Mouse (Mus musculus): ENCODE measurements around the gene Fastkd5. TPM values are rescaled to one million over a fixed set of nuclear protein-coding genes. Genes with fewer than 3 reads are reported as not detected.

Fastkd5 gene
- polyA plus RNA-seq, 1 experiment from 2014 or later: 9.5 TPM

DNA sequence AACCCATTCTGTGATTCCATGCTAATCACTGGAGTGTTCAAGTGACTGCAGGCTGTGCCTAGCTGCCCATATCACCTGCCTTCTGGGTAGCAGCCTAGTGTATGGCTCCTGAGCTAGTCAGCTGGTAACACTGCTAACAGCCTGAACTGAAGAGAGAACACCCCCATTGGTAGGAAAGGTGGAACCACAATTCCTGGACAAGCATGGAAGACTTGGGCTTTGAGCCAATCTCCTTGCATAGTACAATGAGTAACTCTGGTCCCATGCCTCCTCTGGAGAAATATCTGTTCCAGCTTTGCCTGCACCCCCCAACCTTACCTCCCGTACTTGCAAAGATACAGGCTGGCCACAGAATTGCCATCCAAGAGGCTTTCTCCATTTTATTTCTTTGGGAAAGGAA is 2.6 kb upstream of the Fastkd5 start:
- Histone ChIP-seq H3K4me1 (replicated peaks) (peaks cover 42% of the 10 kb centered on the region), H3K9me3 (no peaks in the 10 kb centered on the region), H3K4me3 (no peak overlapping the region), H3K4me2 (no peak overlapping the region), H3K9ac (no peak overlapping the region), H3K36me3 (peaks cover 6% of the 10 kb centered on the region), H3K27ac (replicated peaks) (no peak overlapping the region), H3K27me3 (peaks cover 39% of the 10 kb centered on the region)
- ATAC-seq (ENCODE audit: low FRiP score, low read depth): no peak
- WGBS: 47% methylated on average over 1 of the region's 1 CpGs

DNA sequence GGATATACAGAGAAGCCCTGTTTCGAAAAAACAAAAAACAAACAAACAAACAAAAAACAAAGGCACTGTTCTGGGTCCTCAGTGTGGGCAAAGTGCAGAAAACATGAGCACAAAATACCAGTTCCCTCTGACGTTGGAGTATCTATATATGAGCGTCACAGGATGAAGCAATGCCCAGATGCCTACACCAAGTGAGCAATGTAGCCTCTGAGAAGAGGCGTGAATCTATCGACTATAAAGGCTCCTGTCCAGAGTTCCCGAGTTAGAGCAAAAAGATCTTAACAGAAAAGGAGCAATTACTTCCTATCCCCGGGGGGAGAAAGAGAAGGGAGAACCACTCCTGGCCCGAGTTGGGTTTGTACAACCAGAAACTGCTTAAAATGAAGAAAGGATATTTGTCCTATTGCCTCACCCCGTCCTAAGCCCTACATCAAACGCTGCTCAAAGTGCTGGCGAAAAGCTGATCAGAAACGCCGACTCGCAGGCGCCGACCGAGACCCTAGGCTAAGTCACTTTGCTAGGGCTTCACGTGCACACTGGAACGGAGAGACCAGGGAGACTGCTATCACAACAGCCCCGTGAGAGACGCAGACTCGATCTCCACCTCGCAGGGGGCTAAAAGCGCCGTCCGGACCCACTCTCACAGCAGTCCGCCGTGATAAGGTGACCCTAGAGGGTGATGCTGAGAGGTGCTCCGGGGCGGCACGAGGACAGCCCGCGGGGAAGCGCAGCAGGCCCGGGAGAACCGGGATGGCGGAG is 568 bp downstream of the Fastkd5 start:
- Histone ChIP-seq H3K9ac (peak overlapping the region; percentile 78), H3K9me3 (no peaks in the 10 kb centered on the region), H3K36me3 (0 out of 2 replicates have a peak, but pooled peaks cover 2% of the 10 kb centered on the region), H3K27ac (replicated peaks) (peak overlapping the region; percentile 77), H3K4me3 (peak overlapping the region; percentile 89), H3K4me2 (peak overlapping the region; percentile 88), H3K27me3 (peaks cover 7% of the 10 kb centered on the region; the same call in 1 of the 2 replicates), H3K4me1 (replicated peaks) (peaks cover 23% of the 10 kb centered on the region)
- ATAC-seq (ENCODE audit: low FRiP score, low read depth): peak; percentile 62
- WGBS: 3% methylated on average over 37 of the region's 37 CpGs

GRCm38 (mm10) chr2:130628424-130628823 is 1.4 kb downstream of the Fastkd5 start:
- H3K4me3 ChIP-seq: peak overlapping the region; percentile 89; the same call in 1 of the 2 replicates
- H3K9ac ChIP-seq: no peak overlapping the region
- H3K4me2 ChIP-seq: peak overlapping the region; percentile 88
- no peaks in the 10 kb centered on the region for H3K9me3 ChIP-seq
- H3K4me1 ChIP-seq (replicated peaks): peaks cover 17% of the 10 kb centered on the region
- H3K36me3 ChIP-seq: peaks cover 7% of the 10 kb centered on the region; the same call in 1 of the 2 replicates
- no peak overlapping the region for H3K27ac ChIP-seq (replicated peaks)
- 0 out of 2 replicates have a peak, but pooled peaks cover under 1% of the 10 kb centered on the region for H3K27me3 ChIP-seq
- 66% methylated on average over 3 of the region's 3 CpGs for WGBS
- no peak for ATAC-seq (ENCODE audit: low FRiP score, low read depth)

DNA sequence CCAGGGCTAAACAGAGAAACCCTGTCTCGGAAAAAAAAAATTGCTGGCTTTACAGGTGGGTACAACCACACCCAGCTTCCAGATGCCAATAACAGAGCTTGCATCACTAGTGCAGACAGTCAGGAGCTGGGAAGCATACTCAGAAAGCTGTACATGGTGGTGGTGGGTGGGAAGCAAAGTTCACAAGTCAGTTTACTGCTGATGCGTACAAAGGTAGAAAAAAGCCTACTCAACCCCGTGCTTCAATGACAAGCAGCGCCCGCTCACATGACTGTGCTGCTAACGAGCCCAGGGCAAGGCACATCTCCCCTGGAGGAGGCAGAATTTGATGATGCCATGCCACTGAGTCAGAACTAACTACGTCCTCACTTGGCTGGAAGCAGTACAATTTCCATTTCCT is 10.9 kb downstream of the Fastkd5 start:
- H3K36me3 ChIP-seq: peaks cover 36% of the 10 kb centered on the region
- ATAC-seq (ENCODE audit: low FRiP score, low read depth): no peak
- H3K27ac ChIP-seq (replicated peaks): no peak overlapping the region
- no peak overlapping the region for H3K9ac ChIP-seq
- no peaks in the 10 kb centered on the region for H3K9me3 ChIP-seq
- no peak overlapping the region for H3K4me2 ChIP-seq
- H3K27me3 ChIP-seq: no peaks in the 10 kb centered on the region
- 96% methylated on average over 7 of the region's 7 CpGs for WGBS
- no peaks in the 10 kb centered on the region for H3K4me1 ChIP-seq (replicated peaks)
- no peak overlapping the region for H3K4me3 ChIP-seq

DNA sequence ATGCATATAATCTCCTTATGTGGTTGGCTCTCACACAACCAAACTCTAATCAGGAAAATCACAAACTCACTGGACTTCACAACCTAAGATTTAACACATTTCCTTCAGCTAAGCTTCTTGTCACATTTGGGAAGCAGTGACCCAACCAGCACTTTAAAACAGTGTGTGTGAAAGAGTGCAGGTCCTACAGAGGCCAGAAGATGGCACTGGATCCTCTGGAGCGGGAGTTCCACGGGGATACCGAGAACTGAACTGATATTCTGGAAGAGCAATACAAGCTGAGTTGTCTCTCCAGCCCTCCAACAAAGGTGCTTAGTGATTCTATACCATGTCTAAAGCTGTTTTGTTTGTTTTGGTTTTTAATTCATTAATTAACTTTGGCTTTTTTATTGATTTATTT is 16.7 kb downstream of the Fastkd5 start:
- Histone ChIP-seq H3K4me2 (no peak overlapping the region), H3K4me3 (no peak overlapping the region), H3K4me1 (replicated peaks) (no peaks in the 10 kb centered on the region), H3K27me3 (no peaks in the 10 kb centered on the region), H3K27ac (replicated peaks) (no peak overlapping the region), H3K9ac (no peak overlapping the region), H3K36me3 (peaks cover 30% of the 10 kb centered on the region), H3K9me3 (no peaks in the 10 kb centered on the region)
- 55% methylated on average over 3 of the region's 3 CpGs for WGBS
- no peak for ATAC-seq (ENCODE audit: low FRiP score, low read depth)

GRCm38 (mm10) chr2:130602195-130602594 is 27.6 kb downstream of the Fastkd5 start:
- H3K27ac ChIP-seq (replicated peaks): no peak overlapping the region
- H3K9ac ChIP-seq: no peak overlapping the region
- no peaks in the 10 kb centered on the region for H3K9me3 ChIP-seq
- no peaks in the 10 kb centered on the region for H3K4me1 ChIP-seq (replicated peaks)
- H3K4me3 ChIP-seq: no peak overlapping the region
- no peak for ATAC-seq (ENCODE audit: low FRiP score, low read depth)
- peaks cover 53% of the 10 kb centered on the region for H3K36me3 ChIP-seq
- WGBS: 82% methylated on average over 4 of the region's 4 CpGs
- no peaks in the 10 kb centered on the region for H3K27me3 ChIP-seq
- H3K4me2 ChIP-seq: no peak overlapping the region

DNA sequence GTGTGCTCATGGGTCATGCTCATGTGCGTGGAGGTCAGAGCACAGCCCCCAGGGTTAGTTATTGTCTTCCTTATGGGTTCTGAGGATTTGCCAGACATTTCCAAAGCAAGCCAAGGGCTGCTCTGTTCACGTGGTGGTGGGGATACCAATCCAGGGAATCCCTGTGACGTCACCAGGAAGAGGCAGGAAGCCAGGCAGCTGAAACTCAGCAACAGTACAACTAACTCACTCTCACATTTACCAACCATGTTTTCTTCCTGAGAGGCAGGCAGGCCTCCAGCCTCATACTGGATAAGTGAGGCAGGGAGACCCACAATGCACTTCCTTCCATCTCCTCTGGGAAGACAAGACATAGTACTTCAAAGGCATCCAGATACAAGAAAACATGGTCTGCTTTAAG is 31.4 kb downstream of the Fastkd5 start:
- Histone ChIP-seq H3K36me3 (peaks cover 61% of the 10 kb centered on the region), H3K27me3 (no peaks in the 10 kb centered on the region), H3K4me1 (replicated peaks) (no peaks in the 10 kb centered on the region), H3K4me3 (no peak overlapping the region), H3K27ac (replicated peaks) (no peak overlapping the region), H3K9ac (no peak overlapping the region), H3K4me2 (no peak overlapping the region), H3K9me3 (no peaks in the 10 kb centered on the region)
- WGBS: 73% methylated on average over 3 of the region's 3 CpGs
- ATAC-seq (ENCODE audit: low FRiP score, low read depth): no peak

DNA sequence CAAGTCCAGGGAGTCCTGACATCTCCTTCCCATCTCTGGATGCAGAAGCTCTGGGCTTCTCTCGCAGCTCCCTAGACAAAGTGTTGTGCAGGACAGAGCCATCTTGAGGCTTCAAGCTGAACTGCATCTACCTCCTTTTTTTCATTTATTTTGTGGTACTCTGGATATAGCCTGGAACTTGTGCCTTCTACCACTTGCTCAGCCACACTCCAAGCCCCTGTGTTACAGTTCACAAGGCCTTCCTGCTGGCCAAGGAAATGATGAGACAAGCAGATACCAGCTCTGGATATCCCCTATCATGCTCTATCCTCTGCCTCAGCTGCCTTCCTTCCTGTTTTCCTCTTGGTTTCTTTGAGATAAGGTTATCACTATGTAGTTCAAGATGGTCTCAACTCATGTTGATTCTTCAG is 32.2 kb downstream of the Fastkd5 start:
- H3K9ac ChIP-seq: no peak overlapping the region
- H3K4me3 ChIP-seq: no peak overlapping the region
- WGBS: 11% methylated on average over 1 of the region's 1 CpGs
- H3K36me3 ChIP-seq: peaks cover 53% of the 10 kb centered on the region
- peak; percentile 54; the same call in 1 of the 2 replicates for ATAC-seq (ENCODE audit: low FRiP score, low read depth)
- H3K27me3 ChIP-seq: no peaks in the 10 kb centered on the region
- no peak overlapping the region for H3K27ac ChIP-seq (replicated peaks)
- H3K9me3 ChIP-seq: no peaks in the 10 kb centered on the region
- no peak overlapping the region for H3K4me2 ChIP-seq
- H3K4me1 ChIP-seq (replicated peaks): no peaks in the 10 kb centered on the region

DNA sequence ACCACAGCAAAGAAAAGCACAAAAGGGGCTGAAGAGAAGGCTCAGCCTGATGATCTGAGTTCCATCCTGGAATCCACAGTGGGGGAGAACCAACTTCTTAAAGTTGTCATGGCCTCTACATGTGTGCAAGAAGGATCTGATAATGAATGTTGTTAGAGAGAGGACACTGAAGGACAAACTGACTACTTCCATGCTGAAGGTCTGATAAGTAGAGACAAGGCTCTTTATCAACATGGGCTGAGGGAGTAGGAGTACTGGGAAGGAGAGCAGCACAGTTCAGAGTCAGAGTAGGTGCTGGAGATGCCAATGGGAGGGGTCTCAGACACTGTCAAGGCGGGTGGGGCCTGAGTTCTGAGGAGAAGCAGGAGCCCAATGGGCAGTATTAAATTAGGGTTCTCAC is 34.2 kb downstream of the Fastkd5 start:
- Histone ChIP-seq H3K4me3 (no peak overlapping the region), H3K27ac (replicated peaks) (no peak overlapping the region), H3K36me3 (peaks cover 52% of the 10 kb centered on the region), H3K4me2 (no peak overlapping the region), H3K27me3 (no peaks in the 10 kb centered on the region), H3K4me1 (replicated peaks) (no peaks in the 10 kb centered on the region), H3K9me3 (no peaks in the 10 kb centered on the region), H3K9ac (no peak overlapping the region)
- ATAC-seq (ENCODE audit: low FRiP score, low read depth): no peak
- WGBS: 88% methylated on average over 1 of the region's 1 CpGs

DNA sequence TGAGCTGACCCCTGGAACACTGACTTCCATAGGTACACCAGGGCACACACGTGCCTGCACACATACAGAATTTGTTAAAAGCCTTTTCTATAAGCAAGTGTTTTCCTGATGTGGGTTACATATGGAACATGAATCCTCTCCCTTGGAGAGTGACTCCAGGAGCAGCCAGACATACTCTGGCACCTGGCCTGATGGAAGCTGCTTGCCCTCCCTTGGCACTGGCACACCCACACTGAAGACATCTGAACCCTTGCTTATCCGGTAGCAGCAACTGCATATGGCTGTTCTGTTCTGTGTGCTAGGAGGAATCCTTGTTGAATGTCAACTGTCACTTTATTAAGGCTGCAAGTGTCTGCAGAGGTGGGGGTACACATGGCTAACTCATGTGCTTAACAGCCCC is 38.8 kb downstream of the Fastkd5 start:
- Histone ChIP-seq H3K9me3 (no peaks in the 10 kb centered on the region), H3K27me3 (no peaks in the 10 kb centered on the region), H3K4me1 (replicated peaks) (no peaks in the 10 kb centered on the region), H3K36me3 (peaks cover 30% of the 10 kb centered on the region; the same call in 1 of the 2 replicates), H3K9ac (no peak overlapping the region), H3K4me2 (no peak overlapping the region), H3K27ac (replicated peaks) (no peak overlapping the region), H3K4me3 (no peak overlapping the region)
- WGBS: 91% methylated on average over 2 of the region's 2 CpGs
- ATAC-seq (ENCODE audit: low FRiP score, low read depth): no peak

DNA sequence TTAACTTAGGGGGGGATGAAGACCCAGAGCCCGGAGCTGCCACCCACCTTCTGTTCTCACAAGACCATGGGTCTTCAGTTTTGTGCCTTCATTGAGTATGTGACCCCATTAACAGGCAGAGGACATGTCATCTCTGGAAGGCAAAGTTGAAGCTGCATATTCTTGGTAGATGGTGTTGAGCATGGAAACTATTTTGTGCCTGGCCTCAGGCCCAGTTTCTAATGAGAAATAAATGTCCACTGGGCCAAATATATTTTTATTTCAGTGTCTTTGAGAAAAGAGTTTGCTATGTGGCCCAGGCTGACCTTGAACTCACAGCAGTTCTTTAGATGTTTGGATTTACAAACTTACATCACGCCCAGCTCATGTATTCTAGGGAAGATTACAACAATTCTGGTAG is 40.1 kb downstream of the Fastkd5 start:
- H3K36me3 ChIP-seq: peaks cover 21% of the 10 kb centered on the region; the same call in 1 of the 2 replicates
- no peak overlapping the region for H3K27ac ChIP-seq (replicated peaks)
- ATAC-seq (ENCODE audit: low FRiP score, low read depth): no peak
- H3K4me2 ChIP-seq: no peak overlapping the region
- H3K4me3 ChIP-seq: no peak overlapping the region
- H3K4me1 ChIP-seq (replicated peaks): no peaks in the 10 kb centered on the region
- H3K9me3 ChIP-seq: no peaks in the 10 kb centered on the region
- no peak overlapping the region for H3K9ac ChIP-seq
- no peaks in the 10 kb centered on the region for H3K27me3 ChIP-seq
- WGBS: 97% methylated on average over 2 of the region's 2 CpGs

DNA sequence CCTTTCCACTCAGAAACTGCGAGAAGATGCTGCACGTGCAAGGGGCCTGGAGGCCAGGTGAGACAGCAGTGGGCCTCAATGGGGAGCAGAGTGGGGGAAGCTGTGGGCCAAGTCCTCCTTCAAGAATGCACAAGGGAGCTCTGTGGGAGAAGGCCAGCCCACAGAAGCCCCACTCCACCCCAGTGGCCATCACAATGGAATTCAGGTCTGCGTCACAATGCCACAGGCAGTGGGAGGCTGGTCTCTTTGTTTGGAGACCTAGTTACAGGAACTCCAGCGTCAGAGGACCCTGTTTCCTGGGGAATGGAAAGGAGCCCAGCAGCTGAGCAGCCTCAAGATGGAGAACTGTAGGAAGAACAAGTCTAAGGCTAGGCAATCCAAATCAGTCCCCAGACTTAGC is 40.7 kb downstream of the Fastkd5 start:
- Histone ChIP-seq H3K9me3 (no peaks in the 10 kb centered on the region), H3K4me2 (no peak overlapping the region), H3K9ac (no peak overlapping the region), H3K36me3 (peaks cover 16% of the 10 kb centered on the region; the same call in 1 of the 2 replicates), H3K4me1 (replicated peaks) (no peaks in the 10 kb centered on the region), H3K27me3 (no peaks in the 10 kb centered on the region), H3K27ac (replicated peaks) (no peak overlapping the region), H3K4me3 (no peak overlapping the region)
- ATAC-seq (ENCODE audit: low FRiP score, low read depth): no peak
- 46% methylated on average over 4 of the region's 4 CpGs for WGBS

Measured in hindbrain, embryonic 15.5 days (tissue).